Mouse (Mus musculus) thymus, postnatal 36 days (tissue): ENCODE data around the gene Adamts4.

Experiments used
- DNase-seq, 2 experiments: peaks; one replicate each; pipeline ENCODE4 v3.0.0; 2022; ENCODE audit warnings: mixed read lengths in 2 of 2

Gene Adamts4

GRCm38 (mm10) chr1:171249913-171250600 lies at the start of gene Adamts4:
Gene Adamts4 (plus strand): TSS chr1:171250421.
- DNase-seq = no peak

GRCm38 (mm10) chr1:171200769-171201168 lies 49.5 kb upstream of the Adamts4 start:
- DNase-seq = no peak

- DNase-seq = no peak
Measured at GRCm38 (mm10) chr1:171203471-171204248, 46.6 kb upstream of the Adamts4 start.

GRCm38 (mm10) chr1:171204249-171204644 lies 46.0 kb upstream of the Adamts4 start:
- no peak for DNase-seq

- DNase-seq = no peak
Measured at GRCm38 (mm10) chr1:171205704-171206493, 44.3 kb upstream of the Adamts4 start.

GRCm38 (mm10) chr1:171209409-171209808 lies 40.8 kb upstream of the Adamts4 start:
- DNase-seq = no peak

- no peak for DNase-seq
Measured at GRCm38 (mm10) chr1:171212854-171213253, 37.4 kb upstream of the Adamts4 start.

- no peak for DNase-seq
Measured at GRCm38 (mm10) chr1:171213801-171214496, 36.3 kb upstream of the Adamts4 start, which contains the start of gene Nr1i3. Gene Nr1i3 (plus strand): TSS chr1:171213970.

- DNase-seq = no peak
Measured at GRCm38 (mm10) chr1:171216241-171216955, 33.8 kb upstream of the Adamts4 start.

- DNase-seq = peak; percentile 71 to 74
Measured at GRCm38 (mm10) chr1:171220871-171221270, 29.4 kb upstream of the Adamts4 start.

GRCm38 (mm10) chr1:171221281-171222193 lies 28.7 kb upstream of the Adamts4 start:
- DNase-seq = peak; percentile 22 to 40

GRCm38 (mm10) chr1:171222238-171223155 lies 27.7 kb upstream of the Adamts4 start, which contains the start of gene Tomm40l:
Gene Tomm40l (minus strand): TSS chr1:171222514.
- DNase-seq = peak; percentile 82 to 92

GRCm38 (mm10) chr1:171223168-171223567 lies 27.1 kb upstream of the Adamts4 start:
- DNase-seq = no peak

GRCm38 (mm10) chr1:171223796-171224195 lies 26.4 kb upstream of the Adamts4 start:
- no peak for DNase-seq

- DNase-seq = no peak
Measured at GRCm38 (mm10) chr1:171224857-171225256, 25.4 kb upstream of the Adamts4 start, which contains the start of gene Apoa2. Gene Apoa2 (plus strand): TSS chr1:171225054.

- DNase-seq = no peak
Measured at GRCm38 (mm10) chr1:171226780-171227179, 23.4 kb upstream of the Adamts4 start.

- no peak for DNase-seq
Measured at GRCm38 (mm10) chr1:171227879-171228278, 22.3 kb upstream of the Adamts4 start.

- no peak for DNase-seq
Measured at GRCm38 (mm10) chr1:171229750-171230149, 20.5 kb upstream of the Adamts4 start.

GRCm38 (mm10) chr1:171230215-171230614 lies 20.0 kb upstream of the Adamts4 start:
- DNase-seq = no peak
